Mouse (Mus musculus) MEL (cell line): ENCODE data around the gene Pgbd5. TPM values are rescaled to one million over a fixed set of nuclear protein-coding genes. Genes with fewer than 3 reads are reported as not detected.

Experiments used
- DNase-seq: peaks from one replicate; pipeline ENCODE4 v3.0.0; 2011; ENCODE audit warnings: low read depth, low spot score
- H3K27ac ChIP-seq: 2 replicates; pipeline ENCODE4 v1.5.1; 2012; ENCODE audit warnings: low read depth, mild to moderate bottlenecking, control low read depth, low read length, moderate library complexity; ENCODE audit not compliant: control insufficient read depth
- H3K27me3 ChIP-seq, 2 experiments: fragments of 150-350 bp in 1 of 2; sonication (generic) in 1 of 2; 2 replicates each; pipeline ENCODE4 v1.6.1; 2012; ENCODE audit warnings: low read length in 2 of 2, mild to moderate bottlenecking in 2 of 2, improper control_type of control experiment in 1 of 2, moderate library complexity in 1 of 2; ENCODE audit not compliant: insufficient read depth in 2 of 2, control insufficient read depth in 1 of 2
- H3K36me3 ChIP-seq, 2 experiments: 2 replicates each; pipeline ENCODE4 v1.6.1; 2012 to 2014; ENCODE audit warnings: low read length in 2 of 2, improper control_type of control experiment in 1 of 2, inconsistent platforms in 1 of 2, mild to moderate bottlenecking in 1 of 2; ENCODE audit not compliant: insufficient read depth in 2 of 2, control insufficient read depth in 1 of 2
- H3K4me1 ChIP-seq, 2 experiments: fragments of 150-350 bp in 1 of 2; sonication (generic) in 1 of 2; 2 replicates each; pipeline ENCODE4 v1.6.1; 2012; ENCODE audit warnings: low read length in 2 of 2, improper control_type of control experiment in 1 of 2, mild to moderate bottlenecking in 1 of 2; ENCODE audit not compliant: insufficient read depth in 2 of 2, control insufficient read depth in 1 of 2
- H3K4me3 ChIP-seq, 2 experiments: fragments of 150-350 bp in 1 of 2; sonication (generic) in 1 of 2; 2 replicates each; pipeline ENCODE4 v1.5.1; 2012; ENCODE audit warnings: low read depth in 2 of 2, low read length in 2 of 2, mild to moderate bottlenecking in 2 of 2, moderate library complexity in 2 of 2, control low read depth in 1 of 2, improper control_type of control experiment in 1 of 2; ENCODE audit not compliant: control insufficient read depth in 1 of 2, insufficient read depth in 1 of 2
- H3K79me2 ChIP-seq: 2 replicates; pipeline ENCODE4 v1.6.1; 2012; ENCODE audit warnings: mild to moderate bottlenecking, low read length, moderate library complexity; ENCODE audit not compliant: control insufficient read depth, poor library complexity, insufficient read depth
- H3K9ac ChIP-seq: 2 replicates; pipeline ENCODE4 v1.6.1; 2012; ENCODE audit warnings: low read depth, mild to moderate bottlenecking, control low read depth, low read length, moderate library complexity; ENCODE audit not compliant: control insufficient read depth, poor library complexity, severe bottlenecking
- H3K9me3 ChIP-seq: fragments of 150-350 bp; sonication (generic); replicated peaks from 2 replicates; pipeline ENCODE4 v1.6.1; 2012; ENCODE audit warnings: mild to moderate bottlenecking, low read length, improper control_type of control experiment, moderate library complexity; ENCODE audit not compliant: insufficient read depth
- BHLHE40 ChIP-seq: IDR thresholded peaks from 2 replicates; pipeline ENCODE4 v1.6.1; 2012; ENCODE audit warnings: low read depth, mild to moderate bottlenecking, inconsistent platforms, low read length, improper control_type of control experiment, borderline replicate concordance
- E2F4 ChIP-seq: IDR thresholded peaks from 2 replicates; pipeline ENCODE4 v1.6.1; 2011; ENCODE audit warnings: low read depth, low read length, improper control_type of control experiment, borderline replicate concordance
- ELF1 ChIP-seq: IDR thresholded peaks from 2 replicates; pipeline ENCODE4 v1.6.1; 2014; ENCODE audit warnings: low read depth, mild to moderate bottlenecking, inconsistent platforms, low read length, improper control_type of control experiment, moderate library complexity
- GABPA ChIP-seq: IDR thresholded peaks from 2 replicates; pipeline ENCODE4 v1.6.1; 2012; ENCODE audit warnings: low read depth, mild to moderate bottlenecking, inconsistent platforms, low read length, improper control_type of control experiment, moderate library complexity
- GATA1 ChIP-seq: IDR thresholded peaks from 2 replicates; pipeline ENCODE4 v1.6.1; 2011; ENCODE audit warnings: low read depth, low read length, improper control_type of control experiment
- KAT2A ChIP-seq: conservative IDR thresholded peaks from 2 replicates; pipeline ENCODE4 v1.6.1; 2012; ENCODE audit warnings: low read depth, low read length, improper control_type of control experiment, inconsistent platforms
- MAFK ChIP-seq: IDR thresholded peaks from 2 replicates; pipeline ENCODE4 v1.6.1; 2011; ENCODE audit warnings: low read depth, mild to moderate bottlenecking, low read length, improper control_type of control experiment, borderline replicate concordance
- MEF2A ChIP-seq: IDR thresholded peaks from 2 replicates; pipeline ENCODE4 v1.6.1; 2014; ENCODE audit warnings: low read depth, mild to moderate bottlenecking, inconsistent platforms, low read length, improper control_type of control experiment; ENCODE audit not compliant: poor library complexity, insufficient replicate concordance, severe bottlenecking; ENCODE audit errors: extremely low read depth
- MXI1 ChIP-seq: IDR thresholded peaks from 2 replicates; pipeline ENCODE4 v1.6.1; 2011; ENCODE audit warnings: mild to moderate bottlenecking, low read depth, low read length, improper control_type of control experiment
- NELFE ChIP-seq: IDR thresholded peaks from 2 replicates; pipeline ENCODE4 v1.6.1; 2011; ENCODE audit warnings: low read depth, low read length, improper control_type of control experiment
- POLR2A ChIP-seq, 2 experiments: IDR thresholded peaks; 2 replicates each; pipeline ENCODE4 v1.6.1; 2011 to 2012; ENCODE audit warnings: low read length in 2 of 2, mild to moderate bottlenecking in 2 of 2, control low read depth in 1 of 2, improper control_type of control experiment in 1 of 2, low read depth in 1 of 2, moderate library complexity in 1 of 2; ENCODE audit not compliant: control insufficient read depth in 1 of 2, insufficient read depth in 1 of 2, poor library complexity in 1 of 2
- POLR2AphosphoS2 ChIP-seq: IDR thresholded peaks from 2 replicates; pipeline ENCODE4 v1.6.1; 2011; ENCODE audit warnings: low read length, improper control_type of control experiment
- RCOR1 ChIP-seq: IDR thresholded peaks from 2 replicates; pipeline ENCODE4 v1.6.1; 2012; ENCODE audit warnings: low read depth, mild to moderate bottlenecking, inconsistent platforms, low read length, improper control_type of control experiment
- SIN3A ChIP-seq: IDR thresholded peaks from 2 replicates; pipeline ENCODE4 v1.6.1; 2012; ENCODE audit warnings: low read length, improper control_type of control experiment, inconsistent platforms
- TAL1 ChIP-seq: IDR thresholded peaks from 2 replicates; pipeline ENCODE4 v1.6.1; 2012; ENCODE audit warnings: mild to moderate bottlenecking, inconsistent platforms, low read length, moderate library complexity, mixed read lengths
- TBP ChIP-seq: IDR thresholded peaks from 2 replicates; pipeline ENCODE4 v1.8.0; 2011; ENCODE audit warnings: low read depth, low read length, improper control_type of control experiment
- TCF12 ChIP-seq: IDR thresholded peaks from 2 replicates; pipeline ENCODE4 v1.6.1; 2014; ENCODE audit warnings: low read depth, mild to moderate bottlenecking, inconsistent platforms, low read length, improper control_type of control experiment, moderate library complexity
- UBTF ChIP-seq: IDR thresholded peaks from 2 replicates; pipeline ENCODE4 v1.6.1; 2012; ENCODE audit warnings: low read depth, mild to moderate bottlenecking, inconsistent platforms, low read length, improper control_type of control experiment, moderate library complexity, borderline replicate concordance; ENCODE audit not compliant: insufficient read depth
- USF1 ChIP-seq: IDR thresholded peaks from 2 replicates; pipeline ENCODE4 v1.6.1; 2014; ENCODE audit warnings: low read depth, mild to moderate bottlenecking, inconsistent platforms, low read length, improper control_type of control experiment, moderate library complexity
- ZNF384 ChIP-seq: IDR thresholded peaks from 2 replicates; pipeline ENCODE4 v1.6.1; 2012; ENCODE audit warnings: low read depth, mild to moderate bottlenecking, inconsistent platforms, low read length, improper control_type of control experiment
- polyA plus RNA-seq, 2 experiments: library from polyadenylated mRNA; stranded (reverse) in 1 of 2; unstranded in 1 of 2; fragments of >175 nt in 1 of 2; fragments of >200 nt in 1 of 2; gene quantifications; 2 replicates each; pipeline versions ENCODE4 v1.2.1 to v1.2.4; 2012; ENCODE audit warnings: low replicate concordance in 2 of 2, low read depth in 1 of 2; ENCODE audit not compliant: insufficient read length in 2 of 2, insufficient read depth in 1 of 2, missing spikeins in 1 of 2
- total RNA-seq: library from RNA; depleted of rRNA; stranded (reverse); fragments of 300-350 nt; gene quantifications from 2 replicates; pipeline ENCODE4 v1.2.3, GENCODE M21; 2012

Gene Pgbd5
- total and polyA plus RNA-seq, 3 experiments, result not detected

- TF ChIP-seq ELF1 (no peak), UBTF (no peak), KAT2A (no peak), ZNF384 (no peak), POLR2A (IDR thresholded peaks at IDR 0.05; ENCODE audit: control insufficient read depth in 1 of 2, insufficient read depth in 1 of 2, low read depth in 1 of 2, low read length in 2 of 2, poor library complexity in 1 of 2) (no peak), MEF2A (no peak), BHLHE40 (no peak)
Observed at GRCm38 (mm10) chr8:124336302-124336701, 103.2 kb downstream of the Pgbd5 start (continued).

- no peaks in the 10 kb centered on the region for H3K4me1 ChIP-seq
- DNase-seq, result no peak
- no peaks in the 10 kb centered on the region for H3K9me3 ChIP-seq
- no peaks in the 10 kb centered on the region for H3K36me3 ChIP-seq
- H3K9ac ChIP-seq, result no peak overlapping the region
- no peak overlapping the region for H3K4me3 ChIP-seq
- no peaks in the 10 kb centered on the region for H3K27me3 ChIP-seq
- no peak for TF ChIP-seq TBP
- TF ChIP-seq POLR2AphosphoS2, result no peak
- TF ChIP-seq ELF1, result no peak
- TF ChIP-seq GATA1, result no peak
- no peak for TF ChIP-seq E2F4
- TF ChIP-seq USF1, result no peak
- H3K27ac ChIP-seq, result no peak overlapping the region
- H3K79me2 ChIP-seq, result no peaks in the 10 kb centered on the region
Observed at GRCm38 (mm10) chr8:124331706-124332105, 107.8 kb downstream of the Pgbd5 start.

DNA sequence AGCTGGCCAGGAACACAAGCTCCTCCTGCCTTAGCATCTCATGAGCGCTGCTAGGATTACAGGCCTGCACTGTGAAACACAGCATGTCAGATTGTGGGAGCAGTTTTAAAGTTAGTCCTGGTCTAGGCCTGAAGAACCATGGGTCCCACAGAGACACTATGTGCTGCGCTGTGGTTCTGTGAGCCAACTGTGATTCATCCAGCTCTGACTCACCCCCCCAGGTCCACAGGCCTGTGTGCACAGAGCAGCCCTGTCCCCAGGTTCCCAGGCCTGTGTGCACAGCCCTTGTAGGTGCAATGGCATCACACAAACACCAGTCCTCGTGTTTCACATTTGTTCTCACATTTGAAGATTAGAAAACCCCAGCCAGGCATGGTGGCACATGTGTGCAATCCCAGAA, 108.4 kb downstream of the Pgbd5 start:
- Histone ChIP-seq H3K9me3 (no peaks in the 10 kb centered on the region), H3K27me3 (no peaks in the 10 kb centered on the region), H3K27ac (no peak overlapping the region), H3K4me1 (no peaks in the 10 kb centered on the region), H3K36me3 (no peaks in the 10 kb centered on the region), H3K9ac (no peak overlapping the region), H3K4me3 (no peak overlapping the region), H3K79me2 (no peaks in the 10 kb centered on the region)
- no peak for DNase-seq
- TF ChIP-seq MEF2A, result no peak
- TF ChIP-seq NELFE, result no peak
- no peak for TF ChIP-seq TBP
- no peak for TF ChIP-seq TAL1
- no peak for TF ChIP-seq GABPA
- no peak for TF ChIP-seq RCOR1
- no peak for TF ChIP-seq TCF12
- TF ChIP-seq SIN3A, result no peak
- TF ChIP-seq MAFK, result no peak
- TF ChIP-seq MXI1, result no peak
- TF ChIP-seq ELF1, result no peak
